Mouse (Mus musculus) cerebellum, postnatal 10 days (tissue): ENCODE measurements around the gene Ceacam12.
"Not testable (repeated sequence)": the region's sequence is repeated elsewhere in the genome, so short reads cannot be mapped to it uniquely, and the experiment has no call there.

Experiments used
- DNase-seq, 2 experiments: peaks; one replicate each; pipeline ENCODE4 v3.0.0; 2021; ENCODE audit warnings: mixed read lengths in 2 of 2

Gene Ceacam12

GRCm38 (mm10) chr7:18065629-18066028 lies at the start of gene Ceacam12:
Gene Ceacam12, plus strand, starts transcription at chr7:18065929.
- DNase-seq, result no peak

GRCm38 (mm10) chr7:18073821-18074220 lies 8.1 kb downstream of the Ceacam12 start:
- not testable (repeated sequence) for DNase-seq

- no peak for DNase-seq
Measured at GRCm38 (mm10) chr7:18100785-18101184, 35.1 kb downstream of the Ceacam12 start.
